Mouse (Mus musculus) heart, postnatal 0 days (tissue): ENCODE results near the gene Gm49340. TPM values are rescaled to one million over a fixed set of nuclear protein-coding genes. Genes with fewer than 3 reads are reported as not detected.

ENCODE experiments used
- ATAC-seq: fragments of 200-750 bp; cut with Nextera tagmentation; 2 replicates; pipeline ENCODE4 v1.8.0; 2017; ENCODE audit warnings: low read depth, moderate number of reproducible peaks, moderate library complexity; ENCODE audit not compliant: insufficient read depth
- DNase-seq: peaks from one replicate; pipeline ENCODE4 v3.0.0-alpha.2; 2016; ENCODE audit warnings: low spot score
- H3K27ac ChIP-seq: fragments of 300-500 bp; sonication (generic); 2 replicates; pipeline ENCODE4 v1.5.1; 2014; ENCODE audit warnings: low read depth, mild to moderate bottlenecking
- H3K27me3 ChIP-seq: fragments of 300-500 bp; sonication (generic); 2 replicates; pipeline ENCODE4 v1.6.1; 2014; ENCODE audit warnings: low read length, mixed read lengths; ENCODE audit not compliant: control insufficient read depth, insufficient read depth
- H3K36me3 ChIP-seq: fragments of 300-500 bp; sonication (generic); replicated peaks from 2 replicates; pipeline ENCODE4 v1.6.1; 2014; ENCODE audit warnings: low read length, mixed read lengths; ENCODE audit not compliant: control insufficient read depth, insufficient read depth
- H3K4me1 ChIP-seq: fragments of 300-500 bp; sonication (generic); 2 replicates; pipeline ENCODE4 v1.6.1; 2014; ENCODE audit warnings: antibody characterized with exemption; ENCODE audit not compliant: control insufficient read depth, insufficient read depth
- H3K4me2 ChIP-seq: fragments of 300-500 bp; sonication (generic); 2 replicates; pipeline ENCODE4 v1.6.1; 2014; ENCODE audit warnings: low read depth, mild to moderate bottlenecking, low read length, moderate library complexity
- H3K4me3 ChIP-seq: fragments of 300-500 bp; sonication (generic); 2 replicates; pipeline ENCODE4 v1.5.1; 2014; ENCODE audit warnings: low read depth, low read length
- H3K9ac ChIP-seq: fragments of 300-500 bp; sonication (generic); replicated peaks from 2 replicates; pipeline ENCODE4 v1.6.1; 2014; ENCODE audit warnings: low read depth, low read length, mixed read lengths
- H3K9me3 ChIP-seq: fragments of 300-500 bp; sonication (generic); replicated peaks from 2 replicates; pipeline ENCODE4 v1.6.1; 2016; ENCODE audit warnings: low read length; ENCODE audit not compliant: control insufficient read depth
- CTCF ChIP-seq: IDR thresholded peaks from 2 replicates; pipeline ENCODE4 v1.5.1; 2016; ENCODE audit warnings: antibody characterized with exemption, control low read depth, low read depth
- EP300 ChIP-seq: IDR thresholded peaks from 2 replicates; pipeline ENCODE4 v1.6.1; 2016; ENCODE audit warnings: antibody characterized with exemption, low read depth
- WGBS: fragments of 180-500 bp; shearing (Covaris S2); extraction: QIAGEN DNeasy Blood & Tissue Kit; methylation state at CpG from one replicate; pipeline ENCODE4 v1.1.7; 2014; 5-methylcytosine and 5-hydroxymethylcytosine counted together
- polyA plus RNA-seq: library from polyadenylated mRNA; unstranded; fragments of >200 nt; fragmentation: Nextera tagmentation; extraction: Ambion mirVana; gene quantifications from 2 replicates; pipeline ENCODE4 v1.2.1, GENCODE M21; 2015
- total RNA-seq: library from RNA; depleted of rRNA; stranded (reverse); fragments of >200 nt; gene quantifications from 2 replicates; pipeline ENCODE4 v1.2.3, GENCODE M21; 2014; ENCODE audit warnings: low replicate concordance; rRNA removed

Gm49340 gene
- total and polyA plus RNA-seq, 2 experiments from 2014 or later: not detected

- no peak for DNase-seq
- Histone ChIP-seq H3K27me3 (no peaks in the 10 kb centered on the region), H3K4me3 (no peak overlapping the region), H3K36me3 (no peaks in the 10 kb centered on the region), H3K4me1 (no peaks in the 10 kb centered on the region), H3K9ac (no peak overlapping the region), H3K27ac (no peak overlapping the region), H3K4me2 (no peak overlapping the region), H3K9me3 (0 out of 2 replicates have a peak, but pooled peaks cover 6% of the 10 kb centered on the region)
- 52% methylated on average over 4 of the region's 4 CpGs for WGBS
- no peak for TF ChIP-seq EP300
- no peak for TF ChIP-seq CTCF
- no peak for ATAC-seq
Observed at GRCm38 (mm10) chr11:73395374-73395773, 65.8 kb downstream of the Gm49340 start.

GRCm38 (mm10) chr11:73399514-73399913 is 70.0 kb downstream of the Gm49340 start, which contains the start of gene Olfr1:
Gene Olfr1, minus strand, starts transcription at chr11:73399614.
- DNase-seq (no peak), ATAC-seq (no peak)
- no peaks in the 10 kb centered on the region for H3K4me1 ChIP-seq
- H3K36me3 ChIP-seq: no peaks in the 10 kb centered on the region
- no peak within 1 kb of the TSS for H3K4me3 ChIP-seq
- H3K9ac ChIP-seq: no peak within 1 kb of the TSS
- H3K27me3 ChIP-seq: no peaks in the 10 kb centered on the region
- no peak within 1 kb of the TSS for H3K4me2 ChIP-seq
- TF ChIP-seq CTCF: no peak
- TF ChIP-seq EP300: no peak
- H3K9me3 ChIP-seq: 0 out of 2 replicates have a peak, but pooled peaks cover 7% of the 10 kb centered on the region
- H3K27ac ChIP-seq: no peak within 1 kb of the TSS

Other genes with a start within 250 kb of the Gm49340 start
- gene Itgae, start 239.2 kb upstream of the Gm49340 start, total RNA-seq: 0.58 TPM in 1 of 2 replicates, not detected in the other
- gene Itgae, start 239.2 kb upstream of the Gm49340 start, polyA plus RNA-seq: 0.04 and 0.12 TPM in 2 replicates
- 2.4 and 6.0 TPM in 2 replicates for gene Haspin, start 191.4 kb upstream of the Gm49340 start, total RNA-seq
- gene Haspin, start 191.4 kb upstream of the Gm49340 start, polyA plus RNA-seq: 3.0 and 4.0 TPM in 2 replicates
- gene P2rx5, start 169.3 kb upstream of the Gm49340 start, total RNA-seq: 2.0 and 4.3 TPM in 2 replicates
- 1.6 and 1.7 TPM in 2 replicates for gene P2rx5, start 169.3 kb upstream of the Gm49340 start, polyA plus RNA-seq
- gene Emc6, start 152.7 kb upstream of the Gm49340 start, total RNA-seq: 122 and 178 TPM in 2 replicates
- gene Emc6, start 152.7 kb upstream of the Gm49340 start, polyA plus RNA-seq: 123 and 132 TPM in 2 replicates
- 103 and 144 TPM in 2 replicates for gene Tax1bp3, start 152.7 kb upstream of the Gm49340 start, total RNA-seq
- 217 and 224 TPM in 2 replicates for gene Tax1bp3, start 152.7 kb upstream of the Gm49340 start, polyA plus RNA-seq
- gene Ctns, start 130.7 kb upstream of the Gm49340 start, total RNA-seq: 17.0 and 17.3 TPM in 2 replicates
- 10.3 and 10.7 TPM in 2 replicates for gene Ctns, start 130.7 kb upstream of the Gm49340 start, polyA plus RNA-seq
- 0.08 and 1.9 TPM in 2 replicates for gene Shpk, start 130.3 kb upstream of the Gm49340 start, total RNA-seq
- 0.77 and 0.95 TPM in 2 replicates for gene Shpk, start 130.3 kb upstream of the Gm49340 start, polyA plus RNA-seq
- 3.1 TPM in 1 of 2 replicates, not detected in the other for gene Trpv1, start 95.4 kb upstream of the Gm49340 start, total RNA-seq
- 0.07 TPM in 1 of 2 replicates, not detected in the other for gene Trpv1, start 95.4 kb upstream of the Gm49340 start, polyA plus RNA-seq
- 0.04 TPM in 1 of 2 replicates, not detected in the other for gene Trpv3, start 62.4 kb upstream of the Gm49340 start, total RNA-seq
- 0.07 and 0.08 TPM in 2 replicates for gene Trpv3, start 62.4 kb upstream of the Gm49340 start, polyA plus RNA-seq
- gene Aspa, start 145 bp upstream of the Gm49340 start, total RNA-seq: not detected in 2 replicates
- gene Aspa, start 145 bp upstream of the Gm49340 start, polyA plus RNA-seq: 0.23 and 0.37 TPM in 2 replicates
- gene Spata22, start within 50 bp of the Gm49340 start, total RNA-seq: not detected in 2 replicates
- gene Spata22, start within 50 bp of the Gm49340 start, polyA plus RNA-seq: not detected in 2 replicates
- gene Olfr20, start 21.0 kb downstream of the Gm49340 start, total RNA-seq: not detected in 2 replicates
- not detected in 2 replicates for gene Olfr20, start 21.0 kb downstream of the Gm49340 start, polyA plus RNA-seq
- gene Olfr376, start 41.5 kb downstream of the Gm49340 start, total RNA-seq: not detected in 2 replicates
- not detected in 2 replicates for gene Olfr376, start 41.5 kb downstream of the Gm49340 start, polyA plus RNA-seq
- gene Olfr1, start 69.9 kb downstream of the Gm49340 start, total RNA-seq: not detected in 2 replicates
- gene Olfr1, start 69.9 kb downstream of the Gm49340 start, polyA plus RNA-seq: not detected in 2 replicates
- not detected in 2 replicates for gene Olfr378, start 98.7 kb downstream of the Gm49340 start, total RNA-seq
- not detected in 2 replicates for gene Olfr378, start 98.7 kb downstream of the Gm49340 start, polyA plus RNA-seq
- gene Olfr380, start 127.8 kb downstream of the Gm49340 start, total RNA-seq: not detected in 2 replicates
- not detected in 2 replicates for gene Olfr380, start 127.8 kb downstream of the Gm49340 start, polyA plus RNA-seq
- not detected in 2 replicates for gene Olfr381, start 161.9 kb downstream of the Gm49340 start, total RNA-seq
- gene Olfr381, start 161.9 kb downstream of the Gm49340 start, polyA plus RNA-seq: not detected in 2 replicates
- gene Olfr382, start 187.5 kb downstream of the Gm49340 start, total RNA-seq: not detected in 2 replicates
- gene Olfr382, start 187.5 kb downstream of the Gm49340 start, polyA plus RNA-seq: not detected in 2 replicates